Mouse (Mus musculus) limb, embryonic 12.5 days (tissue): ENCODE data around the gene Iqch. TPM values are rescaled to one million over a fixed set of nuclear protein-coding genes. Genes with fewer than 3 reads are reported as not detected.

ENCODE experiments used
- ATAC-seq: fragments of 200-750 bp; cut with Nextera tagmentation; 2 replicates; pipeline ENCODE4 v1.8.0; 2017; ENCODE audit warnings: low read depth, moderate TSS enrichment; ENCODE audit not compliant: insufficient number of reproducible peaks, insufficient read depth, low FRiP score, low TSS enrichment
- H3K27ac ChIP-seq: fragments of 300-500 bp; sonication (generic); 2 replicates; pipeline ENCODE4 v1.5.1; 2016; ENCODE audit warnings: mild to moderate bottlenecking, moderate library complexity
- H3K27me3 ChIP-seq: fragments of 300-500 bp; sonication (generic); 2 replicates; pipeline ENCODE4 v1.6.1; 2016; ENCODE audit warnings: mild to moderate bottlenecking, moderate library complexity
- H3K36me3 ChIP-seq: fragments of 300-500 bp; sonication (generic); 2 replicates; pipeline ENCODE4 v1.6.1; 2016; ENCODE audit warnings: mild to moderate bottlenecking, moderate library complexity
- H3K4me1 ChIP-seq: fragments of 300-500 bp; sonication (generic); replicated peaks from 2 replicates; pipeline ENCODE4 v1.6.1; 2016
- H3K4me2 ChIP-seq: fragments of 300-500 bp; sonication (generic); 2 replicates; pipeline ENCODE4 v1.6.1; 2016; ENCODE audit warnings: mild to moderate bottlenecking, moderate library complexity
- H3K4me3 ChIP-seq: fragments of 300-500 bp; sonication (generic); replicated peaks from 2 replicates; pipeline ENCODE4 v1.5.1; 2016; ENCODE audit warnings: mild to moderate bottlenecking
- H3K9ac ChIP-seq: fragments of 300-500 bp; sonication (generic); replicated peaks from 2 replicates; pipeline ENCODE4 v1.6.1; 2016; ENCODE audit warnings: mild to moderate bottlenecking, moderate library complexity
- H3K9me3 ChIP-seq: fragments of 300-500 bp; sonication (generic); 2 replicates; pipeline ENCODE4 v1.6.1; 2016; ENCODE audit warnings: mild to moderate bottlenecking, moderate library complexity
- WGBS: fragments of 180-500 bp; shearing (Covaris S2); methylation state at CpG from one replicate; pipeline ENCODE4 v1.1.7; 2016; 5-methylcytosine and 5-hydroxymethylcytosine counted together
- polyA plus RNA-seq: library from polyadenylated mRNA; unstranded; fragments of >200 nt; fragmentation: Nextera tagmentation; extraction: Ambion mirVana; gene quantifications from 2 replicates; pipeline ENCODE4 v1.2.1, GENCODE M21; 2016

Iqch gene
- polyA plus RNA-seq, 1 experiment from 2014 or later = 0.34 TPM

DNA sequence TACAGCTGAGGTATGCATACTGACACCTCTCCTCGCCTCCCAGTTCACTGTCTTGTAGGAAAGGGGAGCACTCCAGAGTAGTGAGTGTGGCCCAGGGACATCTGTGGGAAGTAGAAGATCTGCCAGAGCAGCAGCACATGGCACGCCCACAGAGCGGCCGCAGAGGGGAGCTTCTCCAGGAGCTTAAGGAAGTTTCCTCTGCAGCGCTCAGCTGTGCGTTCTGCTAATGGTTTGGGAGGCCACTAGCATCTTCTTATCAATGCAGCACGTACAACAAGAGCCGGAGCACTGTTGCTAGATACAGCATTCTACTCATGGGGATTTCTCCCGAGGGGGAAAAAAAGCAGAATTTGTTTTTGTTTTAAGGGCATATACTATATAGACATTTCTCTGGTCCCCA, 110.0 kb downstream of the Iqch start:
- H3K27me3 ChIP-seq = no peaks in the 10 kb centered on the region
- no peak overlapping the region for H3K9ac ChIP-seq
- H3K36me3 ChIP-seq = no peaks in the 10 kb centered on the region
- no peak overlapping the region for H3K4me2 ChIP-seq
- ATAC-seq = no peak
- H3K9me3 ChIP-seq = no peaks in the 10 kb centered on the region
- WGBS = 24% methylated on average over 9 of the region's 9 CpGs
- H3K4me1 ChIP-seq = 0 out of 2 replicates have a peak, but pooled peaks cover 6% of the 10 kb centered on the region
- no peak overlapping the region for H3K4me3 ChIP-seq
- no peak overlapping the region for H3K27ac ChIP-seq

DNA sequence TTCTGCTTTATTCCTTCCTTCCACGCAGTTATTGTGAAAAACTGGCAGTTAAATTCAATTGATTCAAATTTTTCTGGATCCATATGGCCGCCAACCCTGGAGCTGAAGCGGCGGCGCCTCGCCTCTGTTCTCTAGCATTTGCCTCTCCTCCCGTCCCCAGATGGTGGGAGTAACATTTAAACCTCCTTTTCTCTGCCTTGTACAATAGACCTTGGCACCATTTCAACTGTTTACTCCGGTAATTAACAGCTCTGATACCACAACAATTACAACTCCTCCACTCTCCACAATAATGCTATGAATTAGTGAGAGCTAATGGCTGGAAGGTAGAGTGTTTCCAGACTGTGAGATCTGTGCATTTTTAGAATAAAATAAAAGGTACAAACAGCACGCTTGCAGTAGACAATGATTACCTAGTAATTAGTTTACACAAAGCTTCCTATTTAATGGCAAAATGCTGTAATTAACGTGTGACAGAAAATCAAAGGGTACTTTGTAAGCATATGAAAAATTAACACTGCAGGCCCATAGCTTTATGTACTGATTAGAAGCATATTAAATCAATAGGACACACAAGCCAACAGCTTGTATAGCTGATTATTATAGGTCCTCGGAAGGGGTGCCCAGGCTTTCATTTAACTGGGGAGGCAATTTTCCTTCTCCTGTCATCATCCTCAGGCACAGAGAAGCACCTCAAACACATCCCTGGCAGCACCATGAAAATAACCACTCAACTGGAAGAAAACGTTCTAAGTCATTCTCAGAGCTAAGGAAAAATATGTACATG, 111.6 kb downstream of the Iqch start:
- WGBS = 56% methylated on average over 12 of the region's 12 CpGs

DNA sequence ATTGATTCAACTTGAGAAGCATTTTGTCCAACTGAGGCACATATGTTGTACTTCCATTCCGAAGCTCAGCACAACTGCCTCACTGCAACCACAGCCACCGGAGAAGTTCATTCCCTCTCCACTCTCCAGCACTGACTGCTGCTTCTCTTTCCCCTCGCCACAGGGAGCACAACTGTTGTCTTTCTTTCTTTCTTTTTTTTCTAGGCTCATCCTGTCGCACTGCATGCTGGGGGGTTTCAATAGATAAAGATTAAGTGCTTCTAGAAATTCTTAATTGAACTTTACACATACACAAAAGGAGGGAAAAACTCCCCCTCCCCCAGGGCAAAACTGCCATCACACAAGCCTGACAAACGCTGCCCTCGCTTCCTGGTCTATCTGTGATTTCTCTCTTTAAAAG, 113.1 kb downstream of the Iqch start:
- WGBS = 73% methylated on average over 6 of the region's 6 CpGs

More for the DNA sequence above, 111.6 kb downstream of the Iqch start:
- H3K36me3 ChIP-seq = no peaks in the 10 kb centered on the region
- H3K27ac ChIP-seq = no peak overlapping the region
- no peaks in the 10 kb centered on the region for H3K9me3 ChIP-seq
- no peak overlapping the region for H3K9ac ChIP-seq
- ATAC-seq = no peak
- no peak overlapping the region for H3K4me3 ChIP-seq
- no peaks in the 10 kb centered on the region for H3K27me3 ChIP-seq
- H3K4me2 ChIP-seq = no peak overlapping the region
- 0 out of 2 replicates have a peak, but pooled peaks cover 6% of the 10 kb centered on the region for H3K4me1 ChIP-seq

DNA sequence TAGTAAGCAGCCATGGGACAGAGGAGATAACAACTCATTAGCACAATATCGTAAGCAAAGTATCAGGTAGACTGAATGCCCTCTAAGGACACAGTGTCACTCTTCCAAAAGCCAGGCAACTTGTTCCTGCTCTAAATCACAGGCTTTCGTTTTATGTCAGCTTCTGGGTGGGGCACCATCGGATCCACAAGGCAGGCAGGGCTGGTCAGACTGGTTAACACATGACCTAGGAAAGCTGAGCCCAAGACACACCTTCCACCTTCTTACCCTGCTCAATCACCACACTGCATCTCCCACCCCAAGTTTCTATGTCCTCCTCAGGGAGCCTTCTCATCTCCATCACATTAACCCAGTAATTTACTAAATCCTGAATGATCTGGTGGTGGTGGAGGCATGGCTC, 136.7 kb downstream of the Iqch start:
- H3K27ac ChIP-seq = no peak overlapping the region
- no peak overlapping the region for H3K9ac ChIP-seq
- H3K27me3 ChIP-seq = no peaks in the 10 kb centered on the region
- no peak overlapping the region for H3K4me3 ChIP-seq
- no peaks in the 10 kb centered on the region for H3K9me3 ChIP-seq
- no peaks in the 10 kb centered on the region for H3K36me3 ChIP-seq
- WGBS = 77% methylated on average over 3 of the region's 3 CpGs
- no peaks in the 10 kb centered on the region; the same call in 1 of the 2 replicates for H3K4me1 ChIP-seq
- ATAC-seq = no peak
- H3K4me2 ChIP-seq = no peak overlapping the region

More for the DNA sequence above, 113.1 kb downstream of the Iqch start:
- ATAC-seq = no peak
- no peak overlapping the region for H3K27ac ChIP-seq
- H3K4me3 ChIP-seq = no peak overlapping the region
- H3K9ac ChIP-seq = no peak overlapping the region
- 0 out of 2 replicates have a peak, but pooled peaks cover 5% of the 10 kb centered on the region for H3K4me1 ChIP-seq
- 0 out of 2 replicates have a peak, but pooled peaks cover 3% of the 10 kb centered on the region for H3K27me3 ChIP-seq
- H3K36me3 ChIP-seq = no peaks in the 10 kb centered on the region
- no peaks in the 10 kb centered on the region for H3K9me3 ChIP-seq
- H3K4me2 ChIP-seq = no peak overlapping the region

DNA sequence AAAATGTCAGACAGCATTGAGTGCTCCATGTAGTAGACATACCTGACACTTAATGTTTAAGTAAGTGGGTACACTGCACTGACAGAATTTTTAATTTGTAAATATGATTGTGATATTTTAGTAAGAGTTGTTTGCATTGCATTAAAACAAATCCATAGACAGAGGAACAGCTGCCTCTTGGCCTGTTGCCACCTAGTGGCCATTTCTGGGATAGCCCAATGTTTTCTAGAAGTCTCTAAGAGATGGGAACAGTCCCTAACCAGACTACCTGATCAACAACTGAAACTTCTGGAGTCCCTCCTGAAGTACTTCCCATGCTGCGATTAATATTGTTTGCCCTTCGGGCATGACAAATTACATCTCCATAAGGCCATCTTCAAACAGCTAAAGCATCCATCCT, 140.0 kb downstream of the Iqch start:
- H3K4me2 ChIP-seq = no peak overlapping the region
- H3K27me3 ChIP-seq = no peaks in the 10 kb centered on the region; the same call in 1 of the 2 replicates
- ATAC-seq = no peak
- H3K4me3 ChIP-seq = no peak overlapping the region
- H3K9me3 ChIP-seq = no peaks in the 10 kb centered on the region
- H3K9ac ChIP-seq = no peak overlapping the region
- H3K27ac ChIP-seq = no peak overlapping the region
- H3K36me3 ChIP-seq = no peaks in the 10 kb centered on the region
- WGBS = 63% methylated on average over 2 of the region's 2 CpGs
- H3K4me1 ChIP-seq = no peaks in the 10 kb centered on the region

DNA sequence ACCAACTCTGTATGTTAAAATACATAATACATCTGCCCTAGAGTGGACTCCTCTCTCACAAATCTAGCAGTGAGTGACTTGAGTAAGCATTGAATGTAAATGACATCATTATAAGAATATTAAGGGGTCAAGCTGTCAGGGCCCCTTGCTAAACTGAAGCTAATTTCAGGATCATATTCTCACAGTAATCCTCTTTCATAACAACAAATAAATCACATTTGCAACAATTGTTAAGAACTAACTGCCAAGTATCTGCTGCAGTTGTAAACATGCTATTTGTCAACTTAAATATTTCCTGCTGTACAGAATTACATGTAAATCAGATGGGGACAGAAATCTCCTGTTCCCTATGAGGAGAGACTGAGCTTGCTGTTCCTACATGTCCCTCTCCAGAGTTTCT, 145.9 kb downstream of the Iqch start:
- no peaks in the 10 kb centered on the region for H3K4me1 ChIP-seq
- H3K9me3 ChIP-seq = no peaks in the 10 kb centered on the region; the same call in 1 of the 2 replicates
- H3K27me3 ChIP-seq = no peaks in the 10 kb centered on the region; the same call in 1 of the 2 replicates
- H3K36me3 ChIP-seq = no peaks in the 10 kb centered on the region
- H3K9ac ChIP-seq = no peak overlapping the region
- H3K4me2 ChIP-seq = no peak overlapping the region
- H3K27ac ChIP-seq = no peak overlapping the region
- ATAC-seq = no peak
- no peak overlapping the region for H3K4me3 ChIP-seq

DNA sequence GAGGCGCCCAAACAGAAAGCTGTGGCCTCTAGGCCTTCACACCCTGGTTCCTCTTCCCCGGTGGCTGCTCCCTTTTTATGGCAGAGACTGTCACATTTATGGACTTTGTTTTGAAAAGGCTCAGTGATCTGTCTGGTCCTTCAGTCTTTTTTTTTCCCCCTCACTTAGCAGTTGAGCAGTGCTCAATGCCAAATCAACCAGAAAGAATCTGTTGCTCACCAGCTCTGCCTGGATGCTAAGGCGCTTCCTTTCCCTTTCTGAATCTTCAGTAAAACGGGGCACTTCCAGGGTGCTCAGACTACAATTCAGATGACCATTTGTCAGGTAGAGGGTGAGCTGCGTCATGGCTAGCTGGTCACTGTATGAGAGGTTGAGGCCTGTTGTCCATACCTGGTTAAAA, 148.0 kb downstream of the Iqch start:
- Histone ChIP-seq H3K9ac (no peak overlapping the region), H3K27ac (no peak overlapping the region), H3K9me3 (no peaks in the 10 kb centered on the region; the same call in 1 of the 2 replicates), H3K4me3 (no peak overlapping the region), H3K4me1 (no peaks in the 10 kb centered on the region), H3K27me3 (no peaks in the 10 kb centered on the region; the same call in 1 of the 2 replicates), H3K36me3 (no peaks in the 10 kb centered on the region), H3K4me2 (no peak overlapping the region)
- no peak for ATAC-seq
- 72% methylated on average over 5 of the region's 5 CpGs for WGBS

DNA sequence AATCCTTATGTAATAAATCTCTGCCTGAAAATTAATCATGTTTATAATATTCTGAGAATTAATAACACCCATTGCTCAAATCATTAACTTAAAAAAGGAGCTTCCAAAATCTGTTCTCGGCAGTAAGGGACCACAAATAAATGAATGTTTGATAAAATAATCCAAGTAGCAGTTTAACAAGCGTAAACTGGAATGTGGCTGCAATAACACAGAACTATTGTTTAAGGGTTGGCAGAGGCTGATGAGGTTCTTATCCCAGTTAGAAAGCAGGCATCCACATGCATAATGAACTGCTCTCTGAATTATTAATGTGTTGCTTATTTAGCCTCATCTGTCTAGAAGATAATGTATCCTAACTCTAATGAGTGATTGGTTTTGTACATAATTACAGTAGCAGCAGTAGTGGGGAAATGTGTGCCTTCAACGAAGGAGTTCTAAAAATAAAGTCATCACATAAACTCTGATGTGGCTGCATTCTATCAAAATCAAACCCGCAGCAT, 151.7 kb downstream of the Iqch start:
- no peak overlapping the region for H3K4me2 ChIP-seq
- no peak for ATAC-seq
- WGBS = 76% methylated on average over 4 of the region's 4 CpGs
- H3K4me3 ChIP-seq = no peak overlapping the region
- H3K9me3 ChIP-seq = no peaks in the 10 kb centered on the region; the same call in 1 of the 2 replicates
- no peak overlapping the region for H3K27ac ChIP-seq
- no peaks in the 10 kb centered on the region for H3K4me1 ChIP-seq
- H3K9ac ChIP-seq = no peak overlapping the region
- H3K27me3 ChIP-seq = no peaks in the 10 kb centered on the region
- no peaks in the 10 kb centered on the region for H3K36me3 ChIP-seq

DNA sequence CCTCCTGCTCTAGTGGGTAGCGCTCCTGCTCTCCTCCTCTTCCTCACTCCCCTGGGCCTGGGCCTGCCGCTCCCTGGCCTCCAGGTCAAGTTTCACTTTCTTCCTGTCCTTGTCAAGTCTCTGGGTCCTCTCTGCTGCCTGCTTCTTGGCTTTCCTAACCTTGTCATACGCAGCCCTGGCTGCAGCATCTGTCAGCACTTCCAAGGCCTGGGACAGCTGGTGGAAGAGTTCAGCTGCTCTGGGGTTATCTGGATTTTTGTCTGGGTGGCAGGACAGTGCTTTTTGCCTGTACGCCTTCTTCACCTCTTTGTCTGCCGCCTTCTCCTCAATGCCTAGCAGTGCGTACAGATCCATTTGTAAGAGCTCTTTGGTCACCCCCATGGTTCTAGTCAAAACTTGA, 158.6 kb downstream of the Iqch start:
- Histone ChIP-seq H3K4me3 (no peak overlapping the region), H3K4me1 (no peaks in the 10 kb centered on the region), H3K27me3 (0 out of 2 replicates have a peak, but pooled peaks cover 7% of the 10 kb centered on the region), H3K9ac (no peak overlapping the region), H3K9me3 (no peaks in the 10 kb centered on the region), H3K36me3 (no peaks in the 10 kb centered on the region), H3K4me2 (no peak overlapping the region), H3K27ac (no peak overlapping the region)
- whole genome bisulfite sequencing = 76% methylated on average over 6 of the region's 6 CpGs
- ATAC-seq = no peak

DNA sequence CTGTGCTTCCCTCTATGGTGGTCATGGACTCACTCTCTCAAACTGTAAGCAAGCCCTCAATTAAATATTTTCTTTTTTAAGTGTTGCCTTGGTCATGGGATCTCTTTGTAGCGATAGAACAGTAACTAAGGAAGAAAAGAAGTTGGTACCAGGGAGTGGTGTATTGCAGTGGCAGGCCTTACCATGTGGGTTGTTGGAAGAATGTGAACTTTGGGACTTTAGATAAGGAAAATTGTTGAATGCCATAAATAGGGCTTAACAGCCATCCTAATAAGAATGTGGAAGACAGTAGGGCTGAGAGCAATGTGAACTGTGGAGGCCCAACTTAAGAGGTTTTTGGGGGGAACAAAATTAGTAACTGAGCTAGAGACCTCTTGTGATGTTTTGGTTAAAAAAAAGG, 171.6 kb downstream of the Iqch start:
- Histone ChIP-seq H3K27me3 (no peaks in the 10 kb centered on the region), H3K4me2 (no peak overlapping the region), H3K9ac (no peak overlapping the region), H3K27ac (no peak overlapping the region), H3K36me3 (no peaks in the 10 kb centered on the region), H3K4me1 (no peaks in the 10 kb centered on the region), H3K4me3 (no peak overlapping the region), H3K9me3 (no peaks in the 10 kb centered on the region)
- WGBS = 80% methylated on average over 1 of the region's 1 CpGs
- no peak for ATAC-seq

DNA sequence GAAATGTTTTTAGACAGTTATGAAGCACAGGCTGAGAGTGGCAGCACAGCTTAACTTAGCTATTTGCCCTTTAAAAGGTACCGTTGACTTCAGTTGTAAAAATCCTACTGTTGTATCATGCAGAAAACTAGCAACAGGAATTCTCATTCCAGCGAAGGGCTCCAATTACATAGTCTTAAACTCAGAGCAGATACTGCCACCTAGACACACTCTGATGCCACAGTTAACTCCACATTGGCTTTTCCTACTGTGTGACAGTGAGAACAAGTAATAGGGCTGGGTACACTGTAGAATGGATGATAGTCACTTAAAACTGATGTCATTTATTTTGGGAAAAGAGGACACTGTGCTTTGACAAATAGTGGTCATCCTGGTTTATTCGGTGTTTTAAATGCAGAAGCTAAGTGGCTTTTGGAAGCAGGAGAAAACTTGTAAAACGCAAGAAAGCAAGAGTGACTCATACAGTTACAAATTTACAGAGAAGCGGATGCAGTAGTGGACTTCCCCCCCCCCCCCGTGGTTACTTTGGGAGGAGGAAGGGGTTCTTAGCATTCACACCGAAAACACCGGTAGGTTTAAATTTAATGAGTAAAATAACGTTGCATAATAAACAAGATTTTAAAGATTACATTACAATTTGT, 181.1 kb downstream of the Iqch start:
- Histone ChIP-seq H3K4me1 (peaks cover 12% of the 10 kb centered on the region; the same call in 1 of the 2 replicates), H3K4me3 (no peak overlapping the region), H3K27me3 (no peaks in the 10 kb centered on the region), H3K4me2 (no peak overlapping the region), H3K36me3 (no peaks in the 10 kb centered on the region), H3K9ac (no peak overlapping the region), H3K9me3 (no peaks in the 10 kb centered on the region), H3K27ac (no peak overlapping the region)
- 53% methylated on average over 9 of the region's 9 CpGs for WGBS
- no peak for ATAC-seq
